Mouse (Mus musculus) c-Kit-negative CD71-positive TER-119-positive erythroid progenitor cells, embryonic 14.5 days (primary cell): ENCODE results near the gene Plscr3.
"Not testable (repeated sequence)": the region's sequence is repeated elsewhere in the genome, so short reads cannot be mapped to it uniquely, and the experiment has no call there.

Source experiments
- DNase-seq: peaks from one replicate; pipeline ENCODE4 v3.0.0-alpha.2; 2013; ENCODE audit warnings: low read depth, low spot score

The Plscr3 gene

DNA sequence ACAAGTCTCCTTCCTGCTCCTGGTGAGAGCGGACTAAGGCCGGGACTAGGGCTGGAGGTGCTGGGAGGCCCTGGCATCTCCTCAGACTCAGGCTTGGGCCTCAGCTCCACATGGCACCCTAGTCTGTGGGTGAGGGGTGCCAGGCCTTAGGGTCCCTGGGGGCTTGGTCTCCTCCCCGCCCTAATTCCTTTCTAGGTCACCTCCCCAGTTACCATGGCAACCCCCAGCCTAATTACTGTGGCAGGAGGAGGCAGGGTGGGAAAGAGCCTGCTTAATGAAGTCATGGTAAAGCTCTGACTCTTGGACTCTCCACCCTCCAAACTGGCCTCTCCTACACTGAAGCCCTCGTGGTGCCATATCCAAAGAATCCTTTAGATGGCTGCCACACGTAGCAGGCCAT is 17.3 kb upstream of the Plscr3 start:
- no peak for DNase-seq

DNA sequence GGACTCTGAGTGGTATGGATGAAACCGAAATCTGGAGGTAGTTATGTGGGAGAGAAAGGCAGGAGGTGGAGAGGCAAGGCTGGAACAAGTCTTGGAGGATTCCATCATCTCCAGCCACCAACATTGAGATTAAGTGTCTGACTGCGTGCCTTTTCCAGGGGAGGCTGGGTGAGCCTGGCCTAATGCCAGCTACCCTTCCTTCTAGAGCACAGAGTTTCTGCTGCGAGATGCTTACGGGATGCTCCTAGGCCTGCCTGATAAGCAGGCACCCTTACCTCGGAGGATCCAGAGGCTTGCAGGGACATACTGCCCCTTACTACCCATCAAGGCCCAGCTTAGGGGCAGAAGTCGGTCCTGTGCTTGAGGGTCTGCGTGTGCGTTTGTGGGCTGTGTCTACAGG is 12.6 kb upstream of the Plscr3 start:
- no peak for DNase-seq

DNA sequence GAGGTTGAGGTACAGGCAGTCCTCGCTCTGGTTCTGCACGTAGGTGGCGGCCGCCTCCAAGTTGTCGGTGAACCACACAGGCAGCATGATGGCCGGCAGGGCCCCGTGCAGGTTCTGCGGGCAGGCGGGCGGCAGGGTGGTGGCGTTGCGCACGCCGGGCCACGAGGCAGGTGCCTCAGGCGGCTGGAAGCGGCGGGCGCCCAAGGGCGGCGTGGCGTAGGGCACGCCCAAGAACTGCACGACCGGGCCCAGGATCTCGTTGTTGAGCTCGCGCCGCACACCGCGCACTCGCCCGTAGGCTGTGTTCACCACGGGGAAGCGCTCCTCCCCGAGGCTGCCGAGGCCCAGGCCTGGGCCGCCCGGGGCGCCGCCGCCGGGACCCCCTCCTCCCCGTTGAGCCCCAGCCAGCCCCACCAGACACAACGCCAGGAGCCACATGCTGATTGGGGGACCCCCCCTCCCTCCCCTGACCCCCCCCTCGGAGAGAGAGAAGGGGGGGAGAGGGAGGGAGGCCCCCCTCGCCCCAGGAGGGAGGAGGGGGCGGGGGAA is 12.1 kb upstream of the Plscr3 start:
- DNase-seq = peak; percentile 47

DNA sequence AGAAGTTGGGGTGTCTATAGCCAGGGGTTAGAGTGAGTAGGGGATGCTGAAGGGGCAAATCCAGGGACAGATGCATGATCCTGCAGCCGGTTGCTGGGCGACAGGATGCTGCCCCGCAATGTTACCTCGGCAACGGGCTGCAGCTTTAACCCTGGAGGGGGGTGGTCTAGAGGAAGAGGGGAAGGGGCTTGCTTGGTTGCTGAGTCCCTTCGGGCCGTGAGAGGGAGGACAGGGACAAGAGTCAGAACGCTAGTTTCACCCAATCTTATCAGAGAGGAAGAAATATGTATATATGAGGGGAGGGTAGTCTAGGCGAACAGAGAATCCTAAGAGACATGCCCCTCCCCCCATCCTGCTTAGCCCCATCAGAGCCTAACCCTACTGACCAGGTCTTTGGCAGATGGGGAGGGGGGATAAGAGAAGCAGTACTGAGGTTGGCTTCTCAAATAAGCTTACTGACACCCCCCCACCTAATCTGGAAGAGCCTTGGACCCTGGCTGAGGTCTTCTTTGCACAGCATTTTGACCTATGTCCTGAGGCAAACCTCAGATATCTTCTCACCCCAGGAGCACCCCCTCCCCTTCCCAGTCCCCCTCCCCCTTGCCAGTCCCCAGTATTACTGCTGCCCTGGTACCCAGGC is 10.7 kb upstream of the Plscr3 start:
- no peak for DNase-seq

DNA sequence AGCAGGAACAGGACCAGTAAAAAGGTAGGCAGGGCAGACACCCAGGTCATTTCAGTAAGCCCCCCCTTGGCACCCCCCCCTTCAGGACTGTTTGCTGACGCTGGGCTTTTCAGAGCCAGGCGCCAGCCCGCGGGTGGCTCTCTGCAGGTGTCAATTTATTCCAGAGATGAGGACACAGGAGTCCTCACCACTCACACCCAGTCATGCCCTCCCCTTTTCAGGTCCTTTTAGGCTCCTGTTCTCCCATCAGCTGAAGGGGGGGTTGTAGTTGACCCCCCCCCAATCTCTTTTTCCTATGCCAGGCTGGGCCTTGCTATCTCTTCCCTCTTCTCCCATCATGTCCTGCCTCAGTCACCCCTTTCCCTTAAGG is 10.2 kb upstream of the Plscr3 start:
- no peak for DNase-seq

DNA sequence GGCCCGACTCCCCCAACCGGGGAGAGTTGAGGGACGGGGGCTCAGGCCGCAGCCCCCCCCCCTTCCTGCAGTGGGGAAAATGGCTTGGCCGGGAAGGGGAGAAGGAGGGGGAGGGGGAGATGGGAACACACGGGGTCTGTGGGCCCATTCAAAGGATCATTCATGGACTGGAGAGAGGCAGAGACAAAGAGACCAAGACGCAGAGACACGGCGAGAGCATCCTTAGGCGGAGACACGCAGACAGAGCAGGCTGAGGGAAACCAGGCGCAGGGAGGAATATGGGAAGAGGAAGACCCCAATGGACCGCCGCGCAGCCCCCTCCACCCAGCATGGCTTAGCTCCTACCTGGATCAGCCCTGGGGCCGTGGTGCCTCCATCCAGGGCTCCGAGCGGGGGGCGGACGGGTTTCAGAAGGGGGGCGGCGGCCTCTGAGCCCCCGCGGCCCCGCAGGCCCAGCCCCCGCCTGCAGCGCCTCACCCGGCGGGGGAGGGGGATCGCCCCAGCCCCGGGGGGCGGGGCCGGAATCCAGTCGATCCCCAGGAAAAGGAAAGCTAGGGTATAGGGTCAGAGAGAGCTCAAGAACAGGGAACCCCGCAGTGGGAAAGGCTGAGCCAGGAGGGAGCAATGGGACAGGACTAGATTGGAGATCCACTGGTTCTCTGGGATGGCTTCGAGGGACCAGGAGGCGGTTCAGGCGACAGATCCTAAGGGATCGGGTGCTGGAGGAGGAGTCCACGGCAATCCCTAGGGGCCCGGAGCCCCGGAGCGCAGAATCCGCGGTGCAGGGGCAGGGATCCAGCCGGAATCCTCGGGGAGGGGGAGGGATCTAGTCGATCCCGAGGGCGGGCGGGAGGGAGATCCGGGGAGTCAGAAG is 9.2 kb upstream of the Plscr3 start:
- DNase-seq = no peak

DNA sequence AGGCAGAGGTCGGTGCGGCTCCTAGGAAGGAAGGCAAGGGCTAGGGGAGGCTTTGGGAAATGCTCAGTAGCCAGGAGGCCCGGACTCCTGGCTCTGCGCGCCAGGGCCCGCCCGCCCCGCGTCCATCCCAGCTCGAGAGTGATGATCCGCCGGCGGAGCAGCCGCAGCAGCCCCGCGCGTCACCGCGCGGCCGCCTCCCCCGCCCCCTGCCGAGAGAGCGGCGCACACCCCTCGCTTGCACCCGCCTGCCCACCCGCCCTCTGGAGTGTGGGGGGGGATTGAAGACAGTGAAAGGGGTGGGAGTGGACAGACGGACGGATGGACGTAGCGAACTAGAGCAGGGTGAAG is 8.6 kb upstream of the Plscr3 start, which contains the start of gene Nlgn2:
Gene Nlgn2 (minus strand): TSS at position 181 of the 348 bp plus-strand sequence.
- DNase-seq = no peak

DNA sequence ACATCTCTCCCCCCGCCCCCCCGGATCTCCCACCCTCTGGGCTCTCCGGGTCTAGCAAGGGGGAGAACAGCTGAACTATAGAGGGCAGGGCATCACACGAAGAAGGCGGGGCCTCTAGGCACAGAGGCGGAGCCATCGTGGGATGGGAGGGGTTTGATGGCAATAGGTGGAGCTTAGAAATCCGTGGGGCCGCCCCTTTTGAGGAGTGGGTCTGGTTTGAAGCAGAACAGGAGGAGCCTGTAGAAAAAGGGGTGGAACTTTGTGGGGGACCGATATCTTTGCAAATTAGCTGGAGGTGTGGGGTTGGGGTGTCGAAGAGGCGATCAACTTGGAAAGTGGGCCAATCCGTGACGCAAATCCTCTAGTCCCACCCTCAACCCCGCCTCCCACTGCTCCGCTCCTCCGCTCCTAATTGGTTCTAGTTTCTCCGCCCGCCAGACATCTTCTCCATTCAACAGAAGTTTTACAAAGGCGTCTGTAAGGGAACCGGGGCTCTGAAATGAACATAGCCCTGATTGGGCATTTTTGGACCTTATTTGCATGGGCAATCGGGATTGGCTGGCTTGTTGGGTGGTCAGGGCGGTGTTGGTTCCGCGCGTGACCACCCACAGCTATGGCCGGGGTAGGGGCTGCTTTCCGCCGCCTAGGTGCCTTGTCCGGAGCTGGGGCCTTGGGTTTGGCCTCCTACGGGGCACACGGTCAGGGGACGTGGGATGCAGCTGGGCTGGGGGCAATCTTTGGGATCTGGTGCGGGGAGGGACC is 8.0 kb upstream of the Plscr3 start, which contains the start of gene Tmem256:
Gene Tmem256 (plus strand): TSS at position 563 of the 762 bp plus-strand sequence.
- peak; percentile 92 for DNase-seq

DNA sequence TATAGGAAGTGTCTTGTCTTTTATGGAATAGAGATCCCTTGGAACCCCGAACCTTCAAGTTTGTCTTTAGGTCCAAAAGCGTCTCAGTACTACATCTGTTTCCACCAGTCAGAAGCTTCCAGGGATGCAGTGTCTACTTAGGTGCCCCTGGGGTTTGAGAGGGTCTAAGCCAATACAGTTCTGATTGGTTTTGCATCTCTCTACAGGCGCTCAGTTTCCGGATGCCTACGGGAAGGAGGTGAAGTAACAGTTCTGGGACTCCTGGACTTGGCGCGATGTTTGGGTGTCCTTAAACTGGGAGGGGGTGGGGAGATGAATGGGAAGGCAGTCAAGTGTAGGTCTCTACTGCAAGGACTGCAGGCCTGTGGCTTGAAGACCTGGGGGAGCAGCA is 7.5 kb upstream of the Plscr3 start:
- no peak for DNase-seq

DNA sequence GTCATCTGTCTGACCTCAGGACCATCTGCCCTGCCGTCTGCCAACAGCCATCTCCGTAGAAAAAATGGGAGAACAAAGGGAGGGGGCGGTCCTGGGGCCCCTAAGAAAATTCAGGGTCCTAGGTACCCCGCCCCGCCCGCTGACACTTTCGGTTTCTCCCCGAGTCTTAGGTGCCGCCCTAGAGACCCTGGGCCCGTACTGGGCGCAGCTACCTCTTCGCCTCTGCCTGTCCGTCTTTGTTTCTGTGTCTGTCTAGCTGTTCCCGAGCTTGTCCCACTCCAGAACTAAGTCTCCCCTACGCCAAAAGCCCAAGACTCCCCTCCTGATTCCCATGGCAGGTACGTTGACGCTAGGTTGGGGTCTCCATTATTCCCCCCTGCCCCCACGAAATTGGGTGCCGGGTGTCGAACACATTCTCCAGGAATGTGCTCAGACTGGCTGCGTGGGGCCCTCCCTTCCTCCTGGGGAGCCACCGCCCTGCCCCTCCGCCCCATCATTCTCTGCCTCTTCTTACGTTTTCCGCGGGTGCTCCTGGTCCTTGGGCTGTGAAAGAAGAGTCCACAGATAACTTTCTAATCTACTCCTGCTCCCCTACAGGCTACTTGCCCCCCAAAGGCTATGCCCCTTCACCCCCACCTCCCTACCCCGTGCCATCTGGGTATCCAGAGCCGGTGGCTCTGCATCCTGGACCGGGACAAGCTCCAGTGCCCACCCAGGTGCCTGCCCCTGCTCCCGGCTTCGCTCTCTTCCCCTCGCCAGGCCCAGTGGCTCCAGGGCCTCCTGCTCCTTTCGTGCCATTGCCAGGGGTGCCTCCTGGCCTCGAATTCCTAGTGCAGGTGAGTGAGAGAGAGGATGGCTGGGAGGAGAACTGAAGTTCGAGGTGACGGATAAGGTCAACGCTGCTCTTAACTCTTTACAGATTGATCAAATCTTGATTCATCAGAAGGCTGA is 837 bp downstream of the Plscr3 start:
- no peak for DNase-seq

DNA sequence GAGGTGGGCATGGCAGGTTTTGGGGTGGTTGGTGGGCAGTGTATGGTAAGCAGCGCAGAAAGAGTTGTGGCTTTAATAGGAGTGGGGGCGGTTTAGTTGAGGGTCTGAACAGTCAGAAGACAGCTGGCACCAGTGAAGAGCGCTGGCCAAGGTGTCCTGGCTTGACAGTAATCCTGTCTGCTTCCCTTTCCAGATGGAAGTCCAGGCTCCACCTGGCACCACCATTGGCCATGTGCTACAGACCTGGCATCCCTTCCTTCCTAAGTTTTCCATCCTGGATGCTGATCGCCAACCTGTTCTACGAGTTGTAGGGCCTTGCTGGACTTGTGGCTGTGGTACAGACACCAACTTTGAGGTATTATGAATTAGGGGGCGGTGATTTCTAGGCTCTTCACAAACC is 1.8 kb downstream of the Plscr3 start:
- no peak for DNase-seq

DNA sequence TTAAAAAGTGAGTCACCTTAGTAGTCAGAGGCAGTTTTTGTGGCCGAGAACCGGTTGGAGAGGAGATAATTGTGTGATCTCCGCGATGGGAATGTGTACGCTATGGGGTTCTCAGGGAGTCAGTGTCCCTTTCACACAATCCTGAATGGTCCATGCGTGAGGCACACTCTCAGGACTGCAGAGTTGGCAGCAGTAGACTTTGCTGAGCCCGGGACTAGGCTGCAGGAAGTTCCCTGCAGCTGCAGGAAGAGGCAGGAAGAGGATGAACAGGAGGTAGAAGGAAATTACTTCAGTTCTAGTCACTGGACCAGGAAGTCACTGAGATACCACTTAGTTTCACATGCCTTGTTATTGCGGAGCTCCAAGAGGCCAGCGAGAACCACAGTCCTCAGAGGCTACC is 3.0 kb downstream of the Plscr3 start:
- no peak for DNase-seq

DNA sequence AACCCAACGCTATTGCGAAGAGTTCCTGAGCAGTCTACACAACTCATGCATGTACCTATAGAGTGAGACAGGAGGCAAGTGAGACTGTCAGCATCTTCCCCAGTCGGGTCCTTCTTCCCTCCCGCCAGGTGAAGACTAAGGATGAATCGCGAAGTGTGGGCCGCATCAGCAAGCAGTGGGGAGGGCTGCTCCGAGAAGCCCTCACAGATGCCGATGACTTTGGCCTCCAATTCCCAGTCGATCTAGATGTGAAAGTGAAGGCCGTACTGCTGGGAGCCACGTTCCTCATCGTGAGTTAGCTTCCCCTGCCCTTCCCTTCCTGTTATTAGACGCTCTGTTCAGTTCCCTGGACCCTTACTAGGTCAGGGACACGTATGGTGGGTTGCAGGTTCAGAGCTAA is 3.7 kb downstream of the Plscr3 start:
- DNase-seq = no peak

DNA sequence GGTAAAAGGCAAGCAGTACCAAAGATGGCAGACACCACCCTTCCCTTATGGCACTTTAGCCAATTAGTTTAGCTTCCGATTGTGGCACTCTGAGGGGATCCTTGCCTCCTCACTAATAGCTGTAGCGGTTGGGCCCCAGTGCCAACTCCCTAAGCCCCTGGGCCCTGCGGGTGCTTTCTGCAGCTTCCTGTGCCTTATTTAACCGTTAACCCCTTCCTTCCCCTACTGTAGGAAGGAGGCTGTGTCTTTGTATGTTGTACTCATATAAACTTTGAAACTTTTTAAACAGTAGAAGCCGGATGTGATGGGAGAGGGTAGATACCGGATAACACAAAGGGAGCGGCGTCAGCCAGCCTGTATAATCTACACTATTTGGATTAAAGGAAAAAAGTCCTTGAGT is 4.6 kb downstream of the Plscr3 start:
- no peak for DNase-seq

DNA sequence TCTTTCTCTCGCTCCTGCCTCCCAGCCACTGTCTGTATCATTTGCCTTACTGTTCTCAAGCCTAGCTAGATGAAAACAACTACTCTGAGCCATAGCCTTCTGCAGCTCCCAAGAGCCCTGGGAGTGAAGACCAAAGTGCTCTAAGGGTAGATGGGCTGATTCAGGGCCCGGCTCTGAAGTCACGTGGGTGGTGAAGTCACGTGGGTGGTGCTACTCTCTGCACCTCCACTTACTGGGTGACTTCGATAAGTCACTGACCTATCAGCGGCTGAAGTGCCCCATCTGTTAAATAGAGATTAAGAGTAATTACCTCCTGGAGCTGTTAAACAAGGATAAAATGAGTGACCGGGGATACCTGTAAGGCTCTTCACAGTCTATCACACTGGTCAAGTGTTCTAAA is 7.8 kb downstream of the Plscr3 start:
- peak; percentile 96 for DNase-seq

DNA sequence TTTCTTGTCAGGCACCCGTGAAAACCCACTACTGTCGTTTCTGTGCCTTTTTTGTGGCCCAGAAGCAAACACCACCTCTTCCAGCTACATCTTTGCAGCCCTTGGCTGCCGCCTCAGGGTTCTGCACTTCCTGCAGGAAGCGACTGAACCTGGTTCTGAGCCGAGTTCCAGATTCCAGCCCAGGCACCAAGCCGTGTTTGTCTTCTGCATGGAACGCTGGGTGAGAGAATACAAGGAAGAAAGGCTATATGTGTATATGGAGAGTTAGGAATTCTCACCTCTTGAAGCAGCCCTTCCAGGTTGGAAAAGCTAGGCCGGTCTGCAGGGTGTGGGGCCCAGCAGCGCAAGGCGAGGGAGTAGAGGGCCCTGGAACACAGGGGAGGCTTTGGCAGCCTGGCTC is 8.5 kb downstream of the Plscr3 start:
- no peak for DNase-seq

DNA sequence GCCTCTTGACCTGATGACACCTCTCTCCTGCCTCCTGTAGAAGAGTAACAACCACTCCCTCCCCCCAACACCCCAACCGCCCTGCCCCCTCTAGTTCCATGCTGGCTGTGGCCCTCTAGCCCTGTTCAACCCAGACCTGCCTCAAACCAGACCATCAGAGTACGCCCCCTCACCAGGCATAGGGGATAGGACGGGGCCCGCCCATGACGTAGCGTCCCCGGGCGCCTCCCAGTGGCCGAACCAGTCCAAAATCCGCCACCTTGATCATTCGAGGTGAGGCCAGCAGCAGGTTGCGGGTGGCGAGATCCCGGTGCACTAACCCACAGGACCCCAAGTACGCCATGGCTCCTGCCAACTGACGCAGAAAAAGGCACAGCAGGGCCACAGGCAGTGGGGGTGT is 9.2 kb downstream of the Plscr3 start:
- DNase-seq = no peak

DNA sequence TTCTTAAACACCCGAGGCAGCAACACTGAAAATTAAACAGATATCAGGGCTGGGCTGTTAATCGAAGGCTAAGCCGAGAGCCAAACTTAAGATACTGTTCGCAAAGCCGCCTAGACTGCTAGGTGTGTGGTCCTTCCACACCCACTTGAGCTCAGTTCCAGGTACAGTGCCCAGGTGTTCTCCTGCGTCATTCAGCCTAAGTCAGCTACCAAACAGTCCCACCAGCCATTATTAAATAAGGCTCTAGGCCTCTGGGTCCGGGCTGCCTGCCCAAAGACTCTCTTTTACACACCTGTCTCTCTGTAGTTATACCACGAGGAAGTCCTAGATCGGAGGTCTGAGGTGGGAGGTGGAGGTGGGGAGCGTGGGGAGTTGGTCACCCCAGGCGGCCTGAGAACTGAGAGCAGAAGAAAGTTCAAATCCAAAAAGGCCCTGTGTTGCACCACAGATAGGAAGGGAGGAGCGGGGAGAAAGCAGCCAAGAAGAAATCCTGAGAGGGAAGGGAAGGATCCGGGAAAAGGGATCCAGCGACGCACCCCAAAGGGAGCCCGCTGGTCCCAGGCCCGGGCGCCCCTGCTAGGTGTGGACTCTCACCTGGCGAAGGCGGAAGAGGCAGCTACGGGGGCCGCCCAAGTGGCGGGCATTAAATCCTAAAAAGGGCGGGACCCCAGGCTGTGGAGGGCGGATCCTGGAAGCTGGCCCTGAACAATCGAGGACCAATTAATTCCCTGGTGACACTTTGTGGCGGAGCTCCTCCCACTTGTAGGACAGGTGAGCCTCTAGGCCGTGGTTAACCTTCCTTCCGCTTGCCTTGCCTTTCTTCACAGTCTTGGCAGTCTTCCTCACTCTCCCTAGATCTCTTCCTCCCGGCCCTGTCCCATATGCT is 12.2 kb downstream of the Plscr3 start, which contains the start of gene Tnk1:
Gene Tnk1 (minus strand): TSS at position 618 of the 886 bp plus-strand sequence.
- no peak for DNase-seq

DNA sequence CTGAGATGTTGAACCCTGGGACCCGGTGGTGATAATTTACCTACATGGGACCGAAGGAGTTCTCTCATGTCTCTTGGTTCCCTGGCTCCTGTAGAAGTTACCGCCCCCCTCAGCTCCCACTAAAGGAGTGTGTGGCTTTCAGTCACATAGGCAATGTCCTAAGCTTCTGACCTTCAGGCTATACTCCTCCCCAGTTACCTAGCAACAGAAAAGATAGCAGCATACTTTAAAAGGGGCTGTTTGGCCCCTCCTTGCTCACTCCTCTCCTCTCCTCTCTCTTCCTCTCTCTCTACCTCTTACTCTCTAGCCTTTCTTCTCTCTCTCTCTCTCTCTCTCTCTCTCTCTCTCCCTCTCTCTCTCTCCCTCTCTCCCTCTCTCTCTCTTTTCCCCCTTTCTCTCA is 17.6 kb downstream of the Plscr3 start:
- DNase-seq = not testable (repeated sequence)
